Mouse (Mus musculus) ES-E14 (cell line): ENCODE data around the gene Usp33.

Source experiments
- CHD2 ChIP-seq: IDR thresholded peaks from 2 replicates; pipeline ENCODE4 v1.6.1; 2014; ENCODE audit warnings: mild to moderate bottlenecking, low read depth, low read length, inconsistent platforms
- HCFC1 ChIP-seq: IDR thresholded peaks from 2 replicates; pipeline ENCODE4 v1.6.1; 2012; ENCODE audit warnings: low read length, inconsistent platforms, borderline replicate concordance; ENCODE audit not compliant: insufficient read depth
- MAFK ChIP-seq: IDR thresholded peaks from 2 replicates; pipeline ENCODE4 v1.6.1; 2014; ENCODE audit warnings: mild to moderate bottlenecking, low read depth, low read length, inconsistent platforms; ENCODE audit not compliant: insufficient read depth
- ZC3H11A ChIP-seq: IDR thresholded peaks from 2 replicates; pipeline ENCODE4 v1.6.1; 2012; ENCODE audit warnings: low read depth, mild to moderate bottlenecking, inconsistent platforms, low read length, borderline replicate concordance
- ZNF384 ChIP-seq: IDR thresholded peaks from 2 replicates; pipeline ENCODE4 v1.6.1; 2012; ENCODE audit warnings: low read depth, low read length, inconsistent platforms

GRCm38 (mm10) chr3:152438068-152438467, 91.8 kb downstream of the Usp33 start:
- TF ChIP-seq MAFK = no peak
- no peak for TF ChIP-seq CHD2
- no peak for TF ChIP-seq ZNF384
- no peak for TF ChIP-seq HCFC1
- no peak for TF ChIP-seq ZC3H11A
